Mouse (Mus musculus): ENCODE results near the gene Dnah11.

Dnah11 gene

DNA sequence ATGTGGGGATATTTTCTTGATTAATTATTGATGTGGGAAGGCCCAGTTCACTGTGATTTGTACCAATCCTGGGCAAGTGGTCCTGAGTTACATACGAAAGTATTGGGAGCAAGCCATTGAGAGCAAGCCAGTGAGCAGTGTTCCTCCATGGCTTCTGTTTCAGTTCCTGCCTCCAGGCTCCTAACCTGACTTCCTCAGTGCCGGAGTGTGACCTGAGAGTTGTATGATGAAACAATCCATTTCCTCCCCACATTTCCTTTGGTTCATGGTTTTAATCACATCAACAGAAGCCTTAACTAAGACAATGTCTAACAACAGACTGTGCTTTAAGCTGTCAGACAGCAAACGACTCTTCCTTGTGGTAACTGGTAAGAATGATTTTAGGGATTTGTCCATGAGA lies 114.0 kb downstream of the Dnah11 start:
- DNase-seq, result no peak

DNA sequence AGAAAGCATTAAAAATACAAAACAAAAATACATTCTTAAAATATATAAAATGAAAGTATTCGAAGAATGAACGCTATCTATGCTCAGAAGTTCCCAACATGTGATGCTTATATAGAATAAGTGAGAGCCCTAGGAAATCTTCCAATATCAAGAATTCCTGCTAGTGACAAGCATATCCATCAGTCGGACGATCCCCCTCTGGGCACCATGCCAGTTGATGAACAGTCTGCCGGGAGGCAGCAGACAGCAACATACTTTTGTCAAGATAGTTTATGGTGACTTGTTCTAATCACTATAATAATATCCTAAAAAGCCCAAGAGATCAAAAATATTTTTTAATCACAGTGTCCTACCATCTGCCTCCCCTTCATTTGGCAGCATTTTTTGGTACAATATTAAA lies 114.7 kb downstream of the Dnah11 start:
- no peak for DNase-seq

DNA sequence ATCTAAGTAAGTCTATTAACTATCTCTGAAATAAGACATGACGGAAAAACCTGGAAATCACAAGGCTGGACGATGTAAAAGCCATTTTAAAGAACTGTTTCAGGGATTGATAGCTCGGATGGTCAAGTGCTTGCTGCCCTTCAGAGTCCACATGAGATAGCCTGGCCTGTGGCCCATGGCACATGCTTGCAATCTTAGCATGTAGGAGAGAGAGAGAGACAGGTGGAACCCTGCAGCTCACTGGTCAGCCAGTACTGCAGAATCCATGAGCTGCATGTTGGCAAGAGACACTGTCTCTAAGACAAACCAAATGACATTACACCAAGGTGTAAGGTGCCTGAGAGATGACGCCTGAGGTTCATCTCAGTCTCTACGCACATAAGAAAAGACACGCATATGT lies 118.4 kb downstream of the Dnah11 start:
- peak; percentile 58 for DNase-seq

DNA sequence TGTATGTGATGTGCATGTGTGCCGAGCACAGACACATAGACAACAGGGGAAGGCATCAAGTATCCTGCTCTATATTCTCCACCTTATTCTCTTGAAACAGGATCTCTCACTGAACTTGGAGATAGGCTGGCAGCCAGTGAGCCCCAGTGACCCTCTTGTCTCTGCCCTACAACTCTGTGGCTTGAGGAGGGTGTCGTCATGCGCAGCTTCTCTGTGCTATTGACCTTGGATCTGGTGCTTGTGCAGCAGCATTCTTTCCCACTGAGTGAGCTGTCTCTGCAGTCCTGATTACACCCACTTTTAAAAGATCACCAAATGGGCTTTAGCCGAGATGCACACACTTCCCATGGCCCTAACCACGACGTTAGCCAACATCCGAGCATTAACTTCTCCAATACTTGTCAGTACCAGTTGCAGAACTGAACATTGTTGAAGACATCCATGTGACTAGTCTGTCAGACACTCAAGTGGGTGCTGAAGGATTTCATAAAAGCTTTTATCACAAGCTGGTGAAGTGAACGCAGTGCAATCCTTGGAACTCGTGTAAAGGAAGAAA lies 120.3 kb downstream of the Dnah11 start:
- no peak for DNase-seq

DNA sequence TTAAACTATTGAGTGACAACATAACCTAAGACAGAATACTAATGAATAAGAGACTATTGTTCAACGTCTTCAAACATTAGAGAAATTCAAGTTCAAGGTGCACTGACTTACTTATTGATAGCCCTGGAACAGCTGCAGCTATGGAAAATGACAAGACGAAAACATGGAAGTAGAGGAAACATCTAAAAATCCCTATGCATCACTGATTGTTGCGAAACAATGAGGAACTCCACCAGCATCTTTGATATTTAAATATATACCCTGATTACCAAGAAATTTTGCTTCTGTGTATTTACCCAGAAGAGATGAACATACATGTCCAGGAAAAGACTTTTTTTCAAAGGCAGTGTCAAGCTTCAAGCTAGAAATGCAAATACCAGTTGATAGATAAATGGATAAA lies 122.0 kb downstream of the Dnah11 start:
- DNase-seq, result no peak

DNA sequence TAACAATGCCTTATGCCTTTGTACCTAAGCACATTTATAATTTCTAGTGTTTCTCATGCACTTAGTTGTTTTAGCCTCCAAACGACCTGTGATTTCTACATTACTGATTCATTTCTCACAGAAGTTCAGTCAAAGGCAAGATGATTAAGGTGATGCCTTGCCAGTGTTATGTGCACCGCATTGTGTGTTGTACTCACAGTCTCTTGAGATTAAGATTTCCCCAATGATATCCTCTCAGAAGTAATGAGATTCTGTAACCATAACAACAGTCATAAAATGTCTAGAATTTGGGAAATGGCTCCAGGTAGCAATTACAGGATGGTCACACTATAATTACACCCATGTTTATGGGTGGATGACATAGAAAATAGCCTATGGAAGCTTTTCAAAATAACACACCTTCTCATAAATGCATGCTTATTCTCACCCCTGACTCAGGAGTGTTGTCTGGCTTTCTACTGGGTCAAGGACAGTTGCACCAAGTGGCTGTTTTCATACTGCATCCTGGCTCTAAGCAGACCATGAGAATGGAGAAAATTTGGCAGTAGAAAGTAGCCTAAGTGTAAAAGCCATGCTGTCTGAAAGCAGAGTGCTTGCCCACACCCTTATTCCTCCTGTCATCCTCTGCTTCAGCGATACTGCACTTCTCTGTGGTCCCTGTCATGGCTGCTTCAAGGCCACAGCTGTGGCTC lies 126.5 kb downstream of the Dnah11 start:
- DNase-seq, result no peak

DNA sequence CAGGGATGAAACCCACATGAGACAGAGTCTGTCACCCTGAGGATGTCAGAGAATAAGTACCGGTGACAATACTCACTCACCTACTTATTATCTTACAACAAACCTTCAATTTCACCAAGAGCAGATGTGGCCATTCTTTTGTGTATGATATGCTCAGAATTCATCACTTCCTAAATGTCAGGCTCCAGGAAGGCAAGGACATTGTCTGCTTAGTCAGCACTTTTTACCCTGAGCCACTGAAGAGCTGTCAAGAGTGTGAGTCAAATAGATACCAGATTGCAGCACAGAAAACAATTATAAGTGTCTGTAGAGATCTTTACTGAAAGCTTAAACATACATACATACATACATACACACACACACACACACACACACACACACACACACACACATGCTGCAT lies 127.2 kb downstream of the Dnah11 start:
- DNase-seq, result no peak

DNA sequence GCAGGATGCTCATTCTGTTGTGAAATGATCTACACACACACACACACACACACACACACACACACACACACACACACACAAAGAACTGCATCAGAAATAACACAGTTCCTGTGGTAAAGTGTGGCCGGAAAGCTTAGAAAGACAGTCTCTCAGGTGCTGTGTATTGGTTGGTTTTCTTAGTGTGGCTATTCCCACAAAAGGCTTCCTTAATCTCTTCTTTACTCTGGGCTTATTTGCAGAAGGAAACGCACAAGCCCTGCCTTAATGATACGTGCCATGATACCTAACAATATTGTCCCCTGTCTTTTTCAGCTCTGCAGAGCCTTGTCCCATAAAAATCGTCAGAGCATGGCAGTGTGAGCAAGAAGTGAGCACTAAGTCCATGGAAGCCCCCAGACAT lies 130.1 kb downstream of the Dnah11 start:
- no peak for DNase-seq

DNA sequence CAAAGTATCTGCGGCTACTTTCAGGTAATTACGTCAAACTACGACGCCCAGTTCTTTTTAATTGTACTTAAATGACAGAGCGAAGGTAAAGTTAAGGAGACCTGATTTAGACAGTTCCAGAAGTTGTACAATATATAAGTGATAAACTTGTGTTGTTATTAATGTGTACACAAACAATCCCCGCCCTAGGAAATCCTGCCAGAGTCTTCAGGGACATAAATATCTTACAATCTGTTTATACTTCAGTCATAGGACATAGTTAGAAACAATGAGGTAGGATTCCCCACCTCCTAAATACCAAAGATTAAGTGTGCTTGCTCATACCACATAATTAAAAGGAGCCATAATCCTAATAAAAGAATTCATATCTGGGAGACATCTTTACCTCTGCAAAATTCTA lies 136.5 kb downstream of the Dnah11 start:
- DNase-seq, result no peak

DNA sequence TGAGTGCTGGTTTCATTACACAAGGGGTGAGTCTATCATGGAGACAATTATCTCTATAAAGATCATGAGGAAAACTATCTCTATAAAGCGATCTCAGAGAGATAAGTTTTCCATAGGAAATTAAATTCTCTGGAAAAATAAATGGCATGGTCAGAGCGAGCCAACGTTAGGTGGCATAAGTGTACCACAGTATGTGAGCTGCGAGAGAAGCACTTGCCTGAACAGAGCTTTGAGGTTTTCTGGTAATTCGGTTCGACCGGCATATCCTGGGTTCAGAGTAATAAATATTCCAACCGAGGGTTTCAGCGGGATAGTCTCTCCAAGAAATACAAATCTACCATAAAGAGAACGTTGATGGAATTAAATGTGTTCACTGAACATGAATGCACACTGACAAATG lies 142.0 kb downstream of the Dnah11 start:
- peak; percentile 60 for DNase-seq

DNA sequence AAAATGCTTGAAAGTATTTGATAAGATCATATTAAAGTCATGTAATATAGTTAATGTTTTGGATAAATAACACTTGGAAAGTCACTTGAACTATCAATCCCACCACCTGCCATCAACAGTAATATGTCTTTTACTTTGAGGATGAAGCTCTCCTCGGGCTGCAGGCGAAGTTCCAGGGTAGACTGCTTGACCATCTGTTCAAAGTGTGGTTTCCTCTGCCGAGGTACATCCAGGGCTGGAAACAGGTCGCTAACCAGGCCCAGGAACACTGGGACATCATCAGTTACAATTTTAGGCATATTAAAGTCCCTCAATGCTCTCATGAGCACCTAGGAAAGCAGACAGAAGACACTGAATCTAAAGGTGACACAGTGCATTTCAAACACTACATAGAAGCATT lies 153.5 kb downstream of the Dnah11 start:
- DNase-seq, result peak; percentile 38

DNA sequence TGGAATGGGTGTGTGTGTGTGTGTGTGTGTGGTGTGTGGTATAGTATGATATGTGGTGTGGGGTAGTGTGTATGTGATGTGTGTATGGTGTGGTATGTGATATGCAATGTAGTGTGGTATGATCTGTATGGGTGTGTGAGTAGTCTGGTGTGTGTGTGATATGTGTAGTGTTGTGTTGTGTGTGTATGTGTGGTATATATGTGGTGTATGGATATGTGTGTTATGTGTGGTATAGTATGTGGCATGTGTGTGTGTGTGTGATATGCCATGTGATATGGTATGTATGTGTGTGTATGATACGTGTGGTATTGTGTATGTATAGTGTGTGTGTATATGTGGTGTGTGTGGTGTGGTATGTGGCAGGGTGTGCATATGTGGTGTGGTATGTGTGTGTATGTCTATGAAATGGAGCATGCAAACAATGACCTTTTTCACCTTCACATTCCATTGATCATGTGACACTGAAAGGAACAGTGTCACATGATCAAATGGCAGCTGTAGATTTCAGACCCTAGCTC lies 155.7 kb downstream of the Dnah11 start:
- no peak for DNase-seq

DNA sequence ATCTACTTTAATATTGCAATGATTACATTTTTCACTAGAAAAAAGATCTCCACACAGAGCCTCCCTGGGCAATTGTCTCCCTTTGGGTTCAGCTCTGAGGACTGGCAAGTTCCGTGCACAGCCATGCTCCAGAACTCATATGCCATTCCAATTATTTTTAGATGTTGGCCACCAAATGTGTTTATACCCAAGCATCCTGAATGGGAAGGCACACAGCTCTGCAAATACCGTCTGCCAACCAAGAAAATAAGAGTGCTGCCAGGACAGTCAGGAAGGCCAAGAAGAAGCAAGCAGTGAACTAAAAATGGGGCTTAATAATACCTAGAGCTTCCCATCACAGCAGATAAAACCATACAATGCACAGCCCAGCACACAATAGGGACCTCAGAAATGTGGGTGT lies 156.6 kb downstream of the Dnah11 start:
- peak; percentile 90 for DNase-seq

DNA sequence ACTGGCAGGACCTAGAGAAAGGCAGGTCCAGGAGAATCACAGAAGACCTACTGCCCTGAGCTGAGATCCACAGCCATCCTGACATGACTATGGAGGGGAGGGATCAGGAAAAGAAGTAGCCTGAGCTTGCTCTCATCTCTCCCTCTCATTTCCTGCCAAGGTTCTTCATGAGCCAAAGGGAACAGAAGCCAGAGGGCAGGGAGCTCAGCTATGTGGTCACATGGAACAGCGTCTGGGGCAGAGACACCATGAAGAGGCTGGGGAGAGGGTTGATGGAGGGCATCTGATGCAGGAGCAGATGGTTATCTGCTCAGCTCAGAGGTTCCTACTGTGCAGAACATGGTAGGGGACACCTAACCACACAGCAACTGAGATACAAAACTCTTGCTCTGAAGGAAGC lies 163.9 kb downstream of the Dnah11 start:
- DNase-seq, result peak; percentile 82

DNA sequence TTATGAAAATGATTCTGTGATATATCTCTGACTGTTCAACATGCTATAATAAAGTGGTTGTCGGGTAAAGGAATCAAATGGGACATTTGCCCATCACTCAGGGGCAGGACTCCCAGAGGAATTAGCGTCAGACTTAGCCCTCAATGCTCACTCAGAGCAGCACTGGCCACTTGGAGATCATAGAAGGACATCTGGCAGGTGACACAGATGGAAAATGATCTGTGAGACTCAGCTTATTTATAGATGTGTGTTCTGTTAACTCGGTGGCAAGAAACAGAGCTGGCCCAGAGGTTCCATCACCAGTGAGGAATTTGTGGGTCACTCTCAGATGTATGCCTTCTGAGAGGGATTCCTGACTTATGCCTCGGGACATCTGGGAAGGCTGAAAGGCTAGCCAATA lies 173.1 kb downstream of the Dnah11 start:
- DNase-seq, result no peak

DNA sequence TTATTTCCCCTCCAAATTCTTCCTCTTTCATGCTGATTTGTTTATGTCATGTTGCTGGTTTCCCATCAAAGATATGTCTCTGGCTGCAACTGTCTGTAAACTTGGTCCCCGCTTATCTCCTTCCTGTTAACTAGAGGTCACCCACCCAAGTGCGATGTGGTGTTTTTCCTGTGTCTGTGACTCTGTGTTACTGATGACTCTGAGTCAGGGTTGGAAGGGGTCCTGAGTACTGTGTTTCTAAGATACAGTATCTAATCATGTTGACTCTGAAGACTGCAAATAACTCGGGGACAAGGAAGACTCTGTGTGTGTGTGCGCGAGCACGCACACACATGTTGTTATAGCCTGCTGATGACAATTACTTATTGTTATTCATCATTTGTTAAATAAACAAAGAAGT lies 179.9 kb downstream of the Dnah11 start:
- DNase-seq, result no peak

DNA sequence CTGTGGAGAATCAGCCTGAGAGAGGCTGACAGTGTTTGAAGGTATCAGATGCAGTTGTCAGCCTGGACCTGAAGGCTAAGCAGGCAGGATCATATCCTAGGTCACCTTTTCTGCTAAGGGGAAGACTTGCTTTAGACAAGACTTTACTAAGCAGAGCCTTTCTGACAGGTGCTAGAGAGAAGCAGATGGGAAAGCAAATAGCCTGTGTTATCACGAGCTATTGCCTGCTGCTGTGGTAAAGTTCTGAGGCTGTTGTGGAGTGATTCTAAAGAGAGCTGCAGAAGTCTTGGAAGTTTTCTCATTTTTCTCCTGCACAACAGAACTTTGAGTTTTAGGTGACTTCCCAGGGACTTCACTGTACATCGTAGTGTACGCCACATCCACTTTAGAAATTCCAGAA lies 185.0 kb downstream of the Dnah11 start:
- DNase-seq, result no peak

DNA sequence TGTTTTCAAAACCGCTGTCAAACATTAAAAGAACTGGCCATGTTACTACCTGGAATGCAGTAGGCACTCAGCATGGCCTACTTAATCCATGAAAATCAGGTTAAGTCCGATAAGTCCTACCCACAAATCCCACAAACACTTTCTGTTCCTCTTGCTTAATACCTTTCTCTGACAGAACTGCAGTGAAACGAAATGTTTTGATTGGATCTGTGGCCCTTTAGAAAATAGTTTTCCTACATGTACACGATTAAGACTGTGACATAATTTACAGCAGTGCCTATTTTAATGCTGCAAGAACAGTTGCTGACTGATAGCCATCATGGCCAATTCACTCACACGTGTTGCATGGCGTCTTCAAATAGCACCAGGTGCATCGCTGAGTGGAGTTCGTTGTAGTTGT lies 186.9 kb downstream of the Dnah11 start:
- no peak for DNase-seq

DNA sequence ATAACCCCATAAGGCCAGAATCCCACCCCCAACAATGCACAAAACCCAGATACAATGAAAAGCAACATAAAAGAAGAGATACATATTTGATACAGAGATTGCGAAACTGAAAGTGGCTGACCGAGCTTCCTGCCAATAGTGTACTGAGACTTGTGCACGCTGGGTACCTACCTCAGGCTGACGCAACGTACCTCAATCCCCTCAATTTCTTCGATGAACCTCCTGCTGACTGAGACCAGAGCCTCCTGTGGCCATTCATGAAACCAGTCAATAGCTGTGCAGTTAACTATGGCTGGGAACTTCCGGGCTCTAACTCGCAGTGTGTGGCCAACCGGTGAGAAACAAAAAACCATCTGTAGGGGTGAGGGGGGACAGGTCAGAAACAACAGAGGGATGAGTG lies 203.9 kb downstream of the Dnah11 start:
- DNase-seq, result no peak

DNA sequence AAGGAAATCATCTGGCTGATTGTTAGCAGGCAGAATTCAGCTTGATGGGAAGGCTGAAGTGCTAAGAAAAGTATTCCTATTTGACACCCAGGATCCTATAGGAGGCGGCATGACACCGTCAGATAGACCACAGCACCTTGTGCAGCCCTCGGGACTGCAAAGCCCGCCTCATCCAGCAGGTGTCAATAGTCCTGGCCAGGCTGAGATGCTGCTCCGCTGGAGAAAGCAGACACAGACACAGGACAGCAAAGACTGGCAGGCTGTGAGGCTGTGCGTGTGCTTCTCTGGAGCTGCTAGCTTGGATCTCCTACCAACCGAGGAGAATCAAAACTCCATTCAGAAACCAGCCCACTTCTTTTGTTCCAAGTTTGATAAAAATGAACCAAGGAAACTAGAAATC lies 205.3 kb downstream of the Dnah11 start:
- DNase-seq, result peak; percentile 87

DNA sequence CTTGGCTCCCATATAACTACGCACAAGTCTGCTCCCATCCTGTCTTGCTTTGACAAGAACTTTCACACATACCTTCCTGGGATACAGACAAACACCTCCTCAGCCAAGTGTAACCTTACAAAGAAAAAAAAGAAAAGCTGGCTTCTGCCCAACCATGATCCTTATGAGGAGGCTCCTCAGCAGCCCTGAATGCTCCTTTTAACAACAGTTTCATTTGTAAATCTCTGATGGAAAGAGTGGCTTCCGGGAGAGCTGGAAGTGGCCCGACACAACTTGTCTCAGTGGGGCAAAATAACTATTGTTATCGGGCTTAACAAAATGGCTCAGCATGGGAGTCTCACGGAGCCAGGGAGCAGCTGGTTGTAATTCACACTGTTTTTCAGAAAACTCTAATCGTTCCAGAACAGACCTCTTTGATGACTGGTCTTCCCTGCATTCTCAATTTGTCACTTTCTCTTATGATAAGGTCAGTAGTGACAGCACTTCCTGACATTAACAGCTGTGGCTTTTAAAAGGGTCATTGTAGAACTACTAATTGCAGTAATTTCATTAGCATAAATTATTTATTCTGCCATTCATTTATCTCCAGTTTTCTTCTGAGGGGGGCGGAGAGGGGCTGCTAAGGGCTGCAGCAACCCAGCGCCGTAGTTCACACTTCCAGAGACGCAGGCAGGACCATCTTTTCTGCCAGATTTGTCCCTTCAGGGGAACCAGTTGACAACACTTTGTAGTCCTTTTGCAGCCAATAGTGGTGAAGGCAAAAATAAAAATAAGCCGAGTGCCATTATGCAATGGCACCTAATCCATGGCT lies 209.6 kb downstream of the Dnah11 start:
- no peak for DNase-seq

DNA sequence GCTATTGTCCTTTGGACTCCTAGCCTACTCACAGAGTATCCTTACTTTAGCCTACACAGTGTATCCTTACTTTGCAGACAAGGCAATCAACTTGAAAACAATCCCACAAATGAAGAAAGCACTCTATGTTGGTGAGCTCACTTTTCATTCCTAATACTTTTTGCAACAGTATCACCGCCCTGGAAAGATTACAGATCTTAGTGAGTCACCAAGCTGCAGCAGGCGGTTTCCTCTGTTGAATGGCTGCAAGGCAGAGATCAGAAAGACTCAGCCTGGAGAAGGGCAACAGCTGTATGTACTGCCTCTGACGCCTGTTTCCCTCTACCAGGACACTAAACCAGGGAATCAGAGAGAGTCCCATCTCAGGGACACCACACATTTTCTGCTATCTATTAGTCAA lies 218.5 kb downstream of the Dnah11 start:
- DNase-seq, result no peak

DNA sequence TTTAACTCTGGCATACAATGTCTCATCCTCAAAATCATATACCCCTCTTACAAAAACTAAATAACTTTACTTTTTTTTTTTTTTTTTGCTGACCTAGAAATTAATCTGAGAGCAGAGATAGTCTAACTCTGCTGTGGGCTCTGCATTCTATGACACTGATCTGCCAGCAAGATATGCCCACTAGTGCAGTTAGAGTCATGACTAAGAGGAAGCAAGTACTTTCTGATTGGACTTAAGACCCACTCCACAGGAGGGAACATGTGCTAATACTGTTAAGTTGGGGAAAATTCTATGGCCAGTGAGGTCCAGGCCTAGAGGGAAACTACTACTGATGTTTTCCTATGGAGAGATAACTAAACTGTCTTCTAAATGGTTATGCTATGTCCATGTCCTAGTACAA lies 225.1 kb downstream of the Dnah11 start:
- no peak for DNase-seq

DNA sequence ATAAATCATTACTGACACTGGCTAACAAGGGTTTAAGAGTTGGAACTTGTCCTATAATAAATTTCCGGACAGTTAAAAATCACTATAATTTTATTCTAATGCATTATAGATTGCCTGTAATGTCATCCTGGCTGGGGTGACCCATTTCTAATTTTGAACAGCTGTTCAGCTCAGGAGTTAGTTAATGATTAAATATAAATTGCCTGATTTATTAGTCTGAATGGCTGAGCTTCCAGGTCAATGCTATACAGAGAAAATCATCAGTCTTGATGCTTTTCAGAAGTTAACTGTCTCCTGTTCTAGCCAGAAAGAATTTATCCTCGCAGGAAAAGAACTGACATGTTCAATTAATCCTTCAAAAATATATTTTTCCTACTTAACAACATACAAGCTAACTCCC lies 236.1 kb downstream of the Dnah11 start:
- no peak for DNase-seq
